Mouse (Mus musculus) thymus, postnatal 14 days (tissue): ENCODE data around the gene Tiam1.

Source experiments
- DNase-seq: peaks from one replicate; pipeline ENCODE4 v3.0.0; 2021

Tiam1 gene

GRCm38 (mm10) chr16:89762096-89762495, 381.5 kb downstream of the Tiam1 start:
- no peak for DNase-seq

- no peak for DNase-seq
Observed at GRCm38 (mm10) chr16:89757384-89757783, 386.2 kb downstream of the Tiam1 start.

GRCm38 (mm10) chr16:89754709-89755108, 388.9 kb downstream of the Tiam1 start:
- no peak for DNase-seq

GRCm38 (mm10) chr16:89747864-89748263, 395.7 kb downstream of the Tiam1 start:
- no peak for DNase-seq

GRCm38 (mm10) chr16:89739559-89739958, 404.0 kb downstream of the Tiam1 start:
- DNase-seq, result no peak

GRCm38 (mm10) chr16:89738963-89739362, 404.6 kb downstream of the Tiam1 start:
- DNase-seq, result no peak
